Mouse (Mus musculus) left cerebral cortex, postnatal 36 days (tissue): Measurements from ENCODE around the gene Gm10974. TPM values are rescaled to one million over a fixed set of nuclear protein-coding genes. Genes with fewer than 3 reads are reported as not detected.

Source experiments
- DNase-seq, 2 experiments: peaks; one replicate each; pipeline ENCODE4 v3.0.0; 2021 to 2022; ENCODE audit warnings: low spot score in 2 of 2, mixed read lengths in 1 of 2
- intact Hi-C: fragments of 180-260 bp; cut with DNase I; formaldehyde crosslinking; loops from one replicate; pipeline ENCODE4 v1.15.1; 2025
- microRNA-seq: library from miRNA; unstranded; fragments of <30 nt; microRNA quantifications from one replicate; pipeline ENCODE4 v1.2.0, GENCODE M21; 2022
- total RNA-seq, 2 experiments: library from RNA; stranded (reverse); gene quantifications; 2 replicates each; pipeline ENCODE4 v1.2.3; 2021

The Gm10974 gene
- total RNA-seq, 2 experiments from 2014 or later = not detected

DNA sequence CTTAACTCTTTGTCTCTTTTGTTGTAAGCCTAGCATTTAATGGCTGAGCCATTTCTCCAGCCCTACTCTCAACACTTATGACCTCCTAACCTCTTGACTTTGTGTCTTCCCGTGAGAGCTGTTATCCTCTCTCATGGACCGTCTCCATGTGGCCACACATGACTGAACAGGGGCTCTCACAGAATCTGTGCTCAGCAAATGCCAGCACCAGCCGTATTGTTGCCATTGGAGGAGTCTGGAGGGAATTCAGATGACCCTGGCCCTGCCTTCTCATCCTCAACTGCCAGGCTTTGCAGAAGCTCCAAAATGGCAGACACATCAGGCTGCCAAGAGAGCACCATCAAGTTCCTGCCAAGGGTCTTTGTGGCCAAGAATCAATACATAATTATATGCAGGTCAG, 31.6 kb downstream of the Gm10974 start:
- intact Hi-C loops = no loop called here
- no peak for DNase-seq

DNA sequence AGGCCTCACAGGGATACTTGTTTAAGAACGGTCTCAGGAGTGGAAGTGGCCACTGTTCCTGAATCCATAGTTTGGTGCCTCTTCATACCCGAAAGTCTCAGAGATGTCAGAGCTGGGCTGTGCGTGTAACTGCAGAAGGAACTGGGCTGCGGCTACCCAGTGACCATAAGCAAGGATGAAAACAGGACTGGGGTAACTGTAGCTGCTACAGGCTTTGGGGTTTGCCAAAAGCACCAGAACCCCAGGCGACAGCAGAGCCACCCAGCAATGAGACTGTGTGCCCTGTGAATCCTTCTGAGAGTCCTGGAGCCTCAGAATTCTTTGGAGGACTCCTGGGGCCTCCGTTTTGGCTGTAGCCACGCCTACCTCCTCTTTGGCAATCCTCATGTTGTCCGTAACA, 35.9 kb downstream of the Gm10974 start:
- intact Hi-C loops = no loop called here
- DNase-seq = no peak

- intact Hi-C loops = no loop called here
- no peak for DNase-seq
Measured at GRCm38 (mm10) chr7:66402876-66403275, 37.2 kb downstream of the Gm10974 start.

DNA sequence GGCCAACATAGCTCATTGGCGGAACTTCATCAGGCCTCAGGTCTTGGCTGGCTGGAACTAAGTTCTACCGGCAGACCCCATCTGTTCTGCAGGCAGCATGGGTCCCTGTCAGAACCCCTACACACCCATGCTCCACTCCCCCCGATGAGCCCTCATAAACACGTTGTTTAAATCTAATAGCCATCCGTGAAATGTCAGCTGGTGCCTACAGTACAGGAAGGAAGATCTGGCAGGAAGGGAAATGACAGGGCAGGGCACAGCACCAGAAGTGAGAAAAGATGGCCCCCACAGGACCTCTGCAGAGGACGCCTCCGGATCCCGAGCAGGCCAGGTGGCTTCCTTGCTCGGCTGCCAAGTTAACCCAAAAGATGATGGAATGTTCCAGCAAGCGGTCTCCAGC, 38.4 kb downstream of the Gm10974 start:
- intact Hi-C loops = no loop called here
- DNase-seq = no peak

DNA sequence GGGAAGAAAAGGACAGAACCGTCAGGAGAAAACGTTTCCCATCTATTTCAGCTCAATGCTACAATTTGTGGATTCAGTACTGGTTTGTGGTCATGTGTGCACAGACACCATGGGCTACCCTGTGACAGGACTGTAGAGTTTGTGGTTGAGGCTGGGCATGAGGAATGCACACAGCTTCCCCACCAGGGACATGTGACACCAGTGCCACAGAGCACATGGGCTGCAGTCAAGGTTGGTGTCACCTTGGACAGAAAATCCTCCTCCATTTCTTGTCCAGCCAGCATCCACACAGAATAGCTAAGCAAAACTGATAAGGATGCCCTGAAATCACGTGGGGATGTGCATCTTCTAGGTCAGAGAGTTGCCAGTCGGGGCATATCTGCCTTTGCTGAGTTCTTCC, 39.1 kb downstream of the Gm10974 start:
- no peak for DNase-seq
- intact Hi-C loops = no loop called here

GRCm38 (mm10) chr7:66405541-66405940, 39.8 kb downstream of the Gm10974 start:
- DNase-seq = no peak
- intact Hi-C loops = no loop called here

- intact Hi-C loops = no loop called here
- DNase-seq = no peak
Measured at GRCm38 (mm10) chr7:66405951-66406721, 40.4 kb downstream of the Gm10974 start.

DNA sequence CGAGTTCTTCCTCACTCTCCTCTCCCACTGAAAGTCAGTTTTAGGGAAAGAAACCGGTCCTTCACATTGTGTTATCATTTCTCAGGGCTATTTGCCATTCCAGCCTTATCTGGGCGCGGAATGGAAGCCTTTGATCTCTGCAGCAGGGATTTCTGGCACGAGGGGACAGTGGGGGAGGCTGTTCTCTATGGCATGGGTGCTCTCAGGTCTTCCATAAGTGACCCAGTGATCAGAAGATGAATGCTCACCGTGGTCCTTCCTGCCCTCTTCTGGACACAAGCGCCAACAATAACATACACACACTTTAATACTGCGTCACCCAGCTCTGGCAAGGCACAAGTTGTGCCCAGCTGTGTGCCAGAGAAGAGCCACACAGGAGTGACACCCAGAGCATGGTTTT, 41.3 kb downstream of the Gm10974 start:
- intact Hi-C loops = no loop called here
- DNase-seq = no peak

- peak in 1 of 2 experiments; percentile 12 for DNase-seq
- intact Hi-C loops = loop anchor here (2.0 kb wide), 1 partner anchor 251 kb away; no protein-coding TSS in a partner anchor
Measured at GRCm38 (mm10) chr7:66409433-66409832, 43.7 kb downstream of the Gm10974 start.

GRCm38 (mm10) chr7:66413093-66413492, 47.4 kb downstream of the Gm10974 start:
- DNase-seq = no peak

DNA sequence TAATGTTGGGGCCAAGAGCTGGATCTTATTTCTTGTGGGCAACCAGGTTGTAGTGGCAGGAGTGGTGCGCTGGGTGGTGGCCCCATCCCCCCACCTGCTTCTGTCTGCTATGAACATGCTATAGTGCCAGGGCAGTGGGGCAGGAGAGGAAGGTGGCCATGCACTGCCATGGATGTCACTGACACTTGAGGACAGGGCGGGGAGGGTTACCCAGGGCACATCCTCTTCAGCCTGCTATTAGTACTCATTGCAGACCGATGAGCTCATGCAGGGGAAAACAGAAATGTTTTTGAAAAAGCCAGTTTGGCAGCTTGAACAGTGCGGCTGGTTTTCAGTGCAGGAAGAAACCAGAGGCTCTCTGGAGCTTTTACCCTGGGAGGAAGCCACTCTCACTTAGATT, 51.1 kb downstream of the Gm10974 start:
- intact Hi-C loops = no loop called here
- no peak for DNase-seq

More at GRCm38 (mm10) chr7:66413093-66413492, 47.4 kb downstream of the Gm10974 start:
- intact Hi-C loops = no loop called here

DNA sequence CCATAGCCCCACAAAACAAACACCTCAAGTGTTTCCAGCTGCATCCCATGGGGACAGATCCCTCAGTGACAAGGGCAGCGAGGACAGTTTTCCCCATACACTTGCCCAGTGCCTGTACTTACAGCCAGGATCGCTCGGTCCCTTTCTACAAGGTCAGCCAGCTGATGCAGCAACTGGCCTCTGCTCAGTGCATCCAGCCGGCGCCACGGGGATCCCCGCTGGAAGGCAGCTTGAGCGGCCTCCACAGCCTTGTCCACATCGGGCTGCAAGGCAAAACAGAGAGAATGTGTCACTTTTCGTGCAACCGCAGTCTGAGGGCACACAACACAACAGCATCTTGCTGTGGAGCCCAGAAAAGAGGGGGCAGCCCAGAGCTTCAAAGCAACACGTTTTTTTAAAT, 53.3 kb downstream of the Gm10974 start:
- intact Hi-C loops = no loop called here
- no peak for DNase-seq

DNA sequence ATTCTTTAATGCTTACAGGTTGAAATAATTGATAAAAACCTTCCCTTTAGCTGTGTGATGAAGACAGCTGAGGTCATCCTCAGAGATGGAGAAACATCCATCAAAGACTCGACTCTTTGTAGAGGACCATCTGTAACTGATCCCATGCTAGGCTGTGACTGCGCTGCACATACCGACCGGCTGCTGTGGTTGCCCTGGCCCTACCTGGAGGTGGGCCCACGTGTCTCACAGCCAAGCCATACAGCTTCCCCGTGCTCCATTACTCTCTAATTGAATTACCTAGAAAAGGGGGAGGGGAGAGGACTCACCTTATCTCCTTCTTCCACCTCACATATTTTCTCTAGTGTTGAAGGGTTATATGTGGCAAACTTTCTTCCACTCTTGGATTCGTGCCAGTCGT, 56.2 kb downstream of the Gm10974 start:
- no peak for DNase-seq
- intact Hi-C loops = no loop called here

DNA sequence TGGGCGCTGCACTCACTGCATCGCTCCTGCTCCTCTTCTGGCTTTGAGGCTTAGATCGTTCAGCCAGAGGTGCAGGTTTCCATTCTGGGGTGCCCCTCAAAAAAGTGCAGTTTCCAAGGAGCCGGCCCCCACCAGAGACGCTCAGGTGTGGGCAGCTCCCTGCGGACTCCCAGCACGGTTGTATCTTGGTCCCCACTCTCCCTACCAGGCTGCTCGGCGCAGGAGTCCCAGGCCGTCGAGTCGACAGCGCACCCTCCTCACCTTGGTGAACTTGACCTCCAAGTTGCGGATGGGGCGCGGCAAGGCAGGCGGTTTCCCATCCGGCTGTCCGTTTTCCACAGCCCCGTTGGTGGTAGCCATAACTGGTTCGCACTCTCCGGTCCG, 61.3 kb downstream of the Gm10974 start:
- no peak for DNase-seq
- intact Hi-C loops = no loop called here

DNA sequence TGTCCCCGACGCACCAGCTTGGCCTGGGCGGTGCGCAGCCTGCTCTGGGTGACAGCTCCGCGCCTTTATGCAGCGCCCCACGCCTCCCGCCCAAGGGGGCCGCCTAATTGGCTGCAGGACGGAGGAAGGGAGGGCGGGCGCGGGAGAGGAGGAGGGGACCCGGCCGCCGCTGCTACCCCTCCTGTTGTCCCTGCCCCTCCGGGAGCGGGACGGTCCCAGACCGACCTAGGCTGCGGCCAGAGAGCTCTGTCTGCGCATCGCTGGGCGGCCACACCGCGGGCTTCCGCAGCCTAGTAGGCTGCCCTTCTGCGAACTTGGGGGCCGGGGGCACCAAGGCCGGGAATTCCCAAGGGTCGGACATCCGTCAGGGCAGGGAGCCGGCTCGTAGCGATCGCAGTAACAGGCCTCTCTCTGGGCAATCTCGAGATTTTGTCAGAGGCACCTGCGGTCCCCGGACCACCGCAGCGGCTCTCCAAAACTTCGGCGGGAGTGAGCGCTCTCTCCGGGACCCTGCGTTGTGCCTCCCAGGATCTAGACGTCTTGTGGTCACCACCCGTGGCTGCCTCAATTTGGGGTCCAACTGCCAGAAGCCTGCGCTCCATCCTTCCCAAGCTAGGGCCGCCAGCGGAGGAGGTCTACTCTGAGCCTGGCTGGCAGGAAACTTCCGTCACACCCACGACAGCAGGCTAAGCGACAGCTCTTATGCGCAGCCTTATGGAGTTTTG, 61.9 kb downstream of the Gm10974 start, which contains the start of gene Aldh1a3:
Gene Aldh1a3, minus strand, starts transcription at position 81 of the 725 bp plus-strand sequence.
- DNase-seq = no peak
- intact Hi-C loops = no loop called here

GRCm38 (mm10) chr7:66434453-66434935, 68.8 kb downstream of the Gm10974 start:
- peak; percentile 43 to 66 for DNase-seq
- intact Hi-C loops = loop anchor here (1.0 kb wide), 1 partner anchor 227 kb away; no protein-coding TSS in a partner anchor

Small RNA genes within 50 kb of the gene (microRNA-seq; reads per million reads assigned to microRNA genes)
- not detected for gene Mir7057

Other genes with a start within 250 kb of the Gm10974 start
- 1 to 10 TPM; 4.0 to 5.8 TPM for gene Lrrk1, start 22.4 kb downstream of the Gm10974 start, total RNA-seq
- 1 to 10 TPM in 1 of 2 experiments, under 1 TPM in 1; 0.95 to 1.4 TPM for gene Aldh1a3, start 61.6 kb downstream of the Gm10974 start, total RNA-seq